In the genomic region with DNA sequence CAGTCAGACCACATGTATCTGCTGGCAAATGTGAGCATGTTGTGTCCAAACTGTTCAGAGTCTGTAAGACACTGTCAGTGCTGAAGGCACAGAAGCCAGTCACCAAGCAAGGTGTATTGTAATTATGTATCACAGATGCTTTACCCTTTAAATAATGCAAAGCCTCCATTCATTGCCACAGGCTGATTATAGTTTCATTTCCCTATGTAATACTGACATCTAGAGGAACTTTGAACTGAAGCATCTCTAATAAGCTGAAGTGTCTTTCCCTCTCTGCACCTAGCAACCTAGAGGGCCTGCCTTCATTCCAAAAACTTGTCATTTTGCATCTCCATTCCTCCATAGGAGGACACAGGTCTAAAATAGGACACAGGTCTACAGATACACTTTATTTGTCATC, we compare ENCODE assay signal across 12 mouse cellular contexts. TPM values are rescaled to one million over a fixed set of nuclear protein-coding genes. Genes with fewer than 3 reads are reported as not detected.
DNase-seq lines count a peak whose midpoint lies in the region; ATAC-seq and TF ChIP-seq lines count a peak whose summit lies in the region.
"Had no signal": no experiment of that assay in that cellular context is flagged by ENCODE, and none has a peak within 500 bp of the region (broad histone marks: within the 10 kb centered on the region; RNA-seq: fewer than 3 reads in every experiment).

No protein-coding gene starts in this region.

- TF ChIP-seq CTCF in liver, postnatal 0 days (IDR thresholded peaks at IDR 0.05; ENCODE audit: low read depth) = 0 out of 2 replicates have a peak, but pooled peaks have one; percentile 31

- DNase-seq in liver, postnatal 0 days = no peak
- DNase-seq in liver, embryonic 11.5 days (ENCODE audit: low spot score) = no peak
- peak; percentile 29 for DNase-seq in NIH3T3 (ENCODE audit: low read depth)
- no peak for DNase-seq in urinary bladder, postnatal 36 days (ENCODE audit: low spot score in 2 of 2)
- no peak for DNase-seq in embryo, embryonic 10 days (ENCODE audit: low spot score)
- DNase-seq: heart, adult 18-20 months; lung, postnatal 10 days; thymus, postnatal 36 days had no signal

- ATAC-seq in forebrain, embryonic 15.5 days (replicated peaks) = 0 out of 2 replicates have a peak, but pooled peaks have one; percentile 46
- no peak for ATAC-seq in forebrain, embryonic 12.5 days (ENCODE audit: low FRiP score)
- ATAC-seq in liver, postnatal 0 days = no peak
- ATAC-seq in liver, embryonic 11.5 days (replicated peaks; ENCODE audit: low FRiP score) = no peak
- ATAC-seq in megakaryocyte progenitor cell, adult 5-6 weeks (replicated peaks; ENCODE audit: poor library complexity) = peak; percentile 34; the same call in 1 of the 2 replicates

- H3K9ac ChIP-seq in forebrain, embryonic 15.5 days (replicated peaks) = no peak overlapping the region
- H3K9ac ChIP-seq in forebrain, embryonic 12.5 days = no peak overlapping the region
- no peak overlapping the region for H3K9ac ChIP-seq in liver, postnatal 0 days (replicated peaks)
- no peak overlapping the region for H3K9ac ChIP-seq in liver, embryonic 11.5 days (ENCODE audit: low read depth, low read length)
- H3K9ac ChIP-seq: limb, embryonic 12.5 days had no signal

- no peaks in the 10 kb centered on the region for H3K36me3 ChIP-seq in forebrain, embryonic 15.5 days
- no peaks in the 10 kb centered on the region for H3K36me3 ChIP-seq in forebrain, embryonic 12.5 days (replicated peaks)
- no peaks in the 10 kb centered on the region for H3K36me3 ChIP-seq in liver, postnatal 0 days (replicated peaks; ENCODE audit: insufficient read depth, low read length)
- H3K36me3 ChIP-seq in liver, embryonic 11.5 days (ENCODE audit: control insufficient read depth, insufficient read depth, low read length) = no peaks in the 10 kb centered on the region
- H3K36me3 ChIP-seq: limb, embryonic 12.5 days had no signal

- no peaks in the 10 kb centered on the region for H3K27me3 ChIP-seq in forebrain, embryonic 15.5 days
- H3K27me3 ChIP-seq in forebrain, embryonic 12.5 days = no peaks in the 10 kb centered on the region
- H3K27me3 ChIP-seq in liver, postnatal 0 days (ENCODE audit: insufficient read depth, low read length) = 0 out of 2 replicates have a peak, but pooled peaks cover 4% of the 10 kb centered on the region
- no peaks in the 10 kb centered on the region for H3K27me3 ChIP-seq in liver, embryonic 11.5 days (replicated peaks; ENCODE audit: control insufficient read depth, insufficient read depth, low read length)

- no peak overlapping the region for H3K4me2 ChIP-seq in forebrain, embryonic 15.5 days (replicated peaks)
- no peak overlapping the region for H3K4me2 ChIP-seq in forebrain, embryonic 12.5 days
- no peak overlapping the region for H3K4me2 ChIP-seq in liver, postnatal 0 days (ENCODE audit: low read depth, low read length)
- no peak overlapping the region for H3K4me2 ChIP-seq in liver, embryonic 11.5 days
- H3K4me2 ChIP-seq: limb, embryonic 12.5 days had no signal

- H3K4me3 ChIP-seq in forebrain, embryonic 15.5 days = no peak overlapping the region
- H3K4me3 ChIP-seq in forebrain, embryonic 12.5 days (replicated peaks) = no peak overlapping the region
- H3K4me3 ChIP-seq in liver, postnatal 0 days (ENCODE audit: low read depth, low read length) = no peak overlapping the region
- H3K4me3 ChIP-seq in liver, embryonic 11.5 days (ENCODE audit: low read depth, low read length) = no peak overlapping the region
- H3K4me3 ChIP-seq: limb, embryonic 12.5 days had no signal

- no peak for TF ChIP-seq EP300 in liver, postnatal 0 days (IDR thresholded peaks at IDR 0.05; ENCODE audit: low read depth)

- no peak overlapping the region for H3K27ac ChIP-seq in forebrain, embryonic 15.5 days (replicated peaks)
- no peak overlapping the region for H3K27ac ChIP-seq in forebrain, embryonic 12.5 days
- no peak overlapping the region for H3K27ac ChIP-seq in liver, postnatal 0 days (ENCODE audit: low read depth)
- H3K27ac ChIP-seq in liver, embryonic 11.5 days (ENCODE audit: low read depth, low read length) = no peak overlapping the region
- H3K27ac ChIP-seq: limb, embryonic 12.5 days had no signal

- no peaks in the 10 kb centered on the region for H3K9me3 ChIP-seq in forebrain, embryonic 15.5 days
- no peaks in the 10 kb centered on the region for H3K9me3 ChIP-seq in forebrain, embryonic 12.5 days
- no peaks in the 10 kb centered on the region for H3K9me3 ChIP-seq in liver, postnatal 0 days (ENCODE audit: low read length)
- H3K9me3 ChIP-seq in liver, embryonic 11.5 days (ENCODE audit: control insufficient read depth, low read length) = no peaks in the 10 kb centered on the region
- H3K9me3 ChIP-seq: limb, embryonic 12.5 days had no signal

- H3K4me1 ChIP-seq in forebrain, embryonic 15.5 days = no peaks in the 10 kb centered on the region
- no peaks in the 10 kb centered on the region for H3K4me1 ChIP-seq in forebrain, embryonic 12.5 days
- no peaks in the 10 kb centered on the region for H3K4me1 ChIP-seq in liver, postnatal 0 days (ENCODE audit: insufficient read depth)
- H3K4me1 ChIP-seq in liver, embryonic 11.5 days (replicated peaks; ENCODE audit: control insufficient read depth, insufficient read depth, low read length) = no peaks in the 10 kb centered on the region
- H3K4me1 ChIP-seq: limb, embryonic 12.5 days had no signal

RNA-seq across cellular contexts. Expression of a gene that starts 52.5 kb away (rescaled TPM):
- 0.06 TPM in 1 of 2 replicates, not detected in the other for polyA plus RNA-seq in forebrain, embryonic 15.5 days (2015; fragmentation: Nextera tagmentation; extraction: Ambion mirVana)
- 0.13 and 0.22 TPM in 2 replicates for polyA plus RNA-seq in forebrain, embryonic 12.5 days (2016; fragmentation: Nextera tagmentation; extraction: Ambion mirVana)
- polyA plus RNA-seq in liver, postnatal 0 days (2015; fragmentation: Nextera tagmentation; extraction: Ambion mirVana) = 0.06 TPM in 1 of 2 replicates, not detected in the other
- 0.10 and 0.12 TPM in 2 replicates for polyA plus RNA-seq in liver, embryonic 11.5 days (2014; fragmentation: Nextera tagmentation; extraction: Ambion mirVana)
- not detected in 2 replicates for total RNA-seq in megakaryocyte progenitor cell, adult 5-6 weeks (2015)
- total RNA-seq in megakaryocyte progenitor cell, adult 5-6 weeks (2017) = not detected in 2 replicates

Comparison
In these comparisons a context has a peak if more than half of its experiments do, and no peak if none do; other contexts are left out.
1. ATAC-seq: peak in forebrain, embryonic 15.5 days (single experiment) and megakaryocyte progenitor cell, adult 5-6 weeks (single experiment); none in forebrain, embryonic 12.5 days (single experiment), liver, postnatal 0 days (single experiment) and liver, embryonic 11.5 days (single experiment).